Mouse (Mus musculus) heart, adult 9 months (tissue): ENCODE measurements around the gene Nit1.

Experiments
- DNase-seq, 2 experiments: peaks; one replicate each; pipeline ENCODE4 v3.0.0; 2022; ENCODE audit warnings: low spot score in 2 of 2

Nit1 gene

GRCm38 (mm10) chr1:171345225-171346094 is at the start of gene Nit1, which contains the start of gene Pfdn2:
Gene Nit1, minus strand, starts transcription at chr1:171345646.
Gene Pfdn2, plus strand, starts transcription at chr1:171345670.
- DNase-seq, result peak; percentile 89 to 90

GRCm38 (mm10) chr1:171390101-171390500 is 44.7 kb upstream of the Nit1 start:
- DNase-seq, result peak; percentile 34 to 62

- peak; percentile 49 to 82 for DNase-seq
These were observed 43.1 kb upstream of the Nit1 start, which contains the start of gene Arhgap30 for GRCm38 (mm10) chr1:171388376-171389102. Gene Arhgap30, plus strand, starts transcription at chr1:171388954.

GRCm38 (mm10) chr1:171387099-171387498 is 41.7 kb upstream of the Nit1 start:
- no peak for DNase-seq

GRCm38 (mm10) chr1:171385171-171385570 is 39.7 kb upstream of the Nit1 start:
- no peak for DNase-seq

GRCm38 (mm10) chr1:171384361-171384760 is 38.9 kb upstream of the Nit1 start:
- DNase-seq, result no peak

GRCm38 (mm10) chr1:171382096-171382620 is 36.7 kb upstream of the Nit1 start:
- no peak for DNase-seq

- peak; percentile 75 to 78 for DNase-seq
These were observed 34.6 kb upstream of the Nit1 start for GRCm38 (mm10) chr1:171379935-171380599.

GRCm38 (mm10) chr1:171378298-171378697 is 32.9 kb upstream of the Nit1 start:
- DNase-seq, result no peak

- DNase-seq, result no peak
These were observed 30.2 kb upstream of the Nit1 start for GRCm38 (mm10) chr1:171375646-171376097.

- DNase-seq, result no peak
These were observed 28.5 kb upstream of the Nit1 start for GRCm38 (mm10) chr1:171373946-171374345.

- no peak for DNase-seq
These were observed 27.4 kb upstream of the Nit1 start for GRCm38 (mm10) chr1:171372880-171373279.

GRCm38 (mm10) chr1:171369845-171370556 is 24.6 kb upstream of the Nit1 start, which contains the start of gene Nectin4:
Gene Nectin4, plus strand, starts transcription at chr1:171370099.
- DNase-seq, result no peak

GRCm38 (mm10) chr1:171365934-171366333 is 20.5 kb upstream of the Nit1 start:
- DNase-seq, result no peak

- peak in 1 of 2 experiments; percentile 65 for DNase-seq
These were observed 16.0 kb upstream of the Nit1 start for GRCm38 (mm10) chr1:171361106-171362103.

GRCm38 (mm10) chr1:171360656-171361055 is 15.2 kb upstream of the Nit1 start, which contains the start of gene Klhdc9:
Gene Klhdc9, minus strand, starts transcription at chr1:171360798.
- peak; percentile 74 to 89 for DNase-seq

- DNase-seq, result no peak
These were observed 14.8 kb upstream of the Nit1 start for GRCm38 (mm10) chr1:171360253-171360652.

GRCm38 (mm10) chr1:171358421-171358820 is 13.0 kb upstream of the Nit1 start:
- no peak for DNase-seq

- no peak for DNase-seq
These were observed 11.4 kb upstream of the Nit1 start for GRCm38 (mm10) chr1:171356814-171357213.
